Mouse (Mus musculus): ENCODE data around the gene Medag.

GRCm38 (mm10) chr5:149362626-149363025 is 48.9 kb upstream of the Medag start:
- TF ChIP-seq CTCF (IDR thresholded peaks at IDR 0.05; ENCODE audit: extremely low read depth, insufficient read length, insufficient replicate concordance, low read depth, low read length), result no peak
- TF ChIP-seq POLR2A (IDR thresholded peaks at IDR 0.05; ENCODE audit: low read depth, low read length), result no peak

Measured in small intestine, adult 2 months (tissue).